Mouse (Mus musculus): ENCODE measurements around the gene Nr2f2.

Nr2f2 gene

DNA sequence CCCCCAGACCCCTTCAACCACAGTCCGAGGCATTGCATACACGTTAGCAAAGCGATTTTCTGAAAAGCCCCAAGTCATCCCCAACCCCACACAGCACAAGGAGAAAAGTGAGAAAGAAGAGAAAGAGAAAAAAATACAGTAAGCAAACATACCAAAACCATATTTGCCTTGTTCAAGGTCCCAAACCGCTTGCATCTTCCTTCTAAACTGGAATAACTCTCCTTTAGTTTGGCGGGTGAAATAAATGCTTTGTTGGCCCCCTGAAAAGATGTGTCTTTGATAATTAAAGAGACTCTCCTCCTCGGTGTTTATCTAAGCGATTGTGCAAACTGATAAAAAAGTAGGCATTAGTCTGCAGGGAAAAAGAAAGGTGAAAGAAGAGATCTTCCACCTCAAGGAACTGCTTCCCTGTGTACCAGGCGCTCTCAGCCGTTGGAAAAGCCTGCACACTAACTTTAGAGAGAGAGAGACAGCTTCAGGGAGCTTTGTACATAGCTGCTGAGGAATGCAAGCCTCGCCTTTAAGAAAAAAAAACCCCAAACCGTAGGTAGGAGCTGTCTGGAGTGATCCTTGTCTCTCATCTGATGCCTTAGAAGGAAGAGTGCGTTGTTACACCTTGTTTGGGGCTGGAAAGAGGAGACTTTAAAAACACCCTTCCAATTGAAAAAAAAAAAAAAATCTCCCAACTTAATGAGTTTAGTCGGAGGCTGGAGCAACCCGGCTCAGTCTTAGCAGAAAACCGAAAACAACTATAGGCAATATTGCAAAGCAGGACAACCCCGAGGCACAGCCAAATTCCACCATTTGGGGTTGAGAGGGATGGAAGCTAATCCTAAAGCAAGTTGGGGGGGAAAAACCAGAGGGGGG lies at the start of gene Nr2f2:
TSS of gene Nr2f2 (minus strand) at position 795 of the 867 bp plus-strand sequence.
- no peak for DNase-seq (ENCODE audit: low spot score)

GRCm38 (mm10) chr7:70414461-70414860 lies 47.9 kb upstream of the Nr2f2 start:
- DNase-seq (ENCODE audit: low spot score), result no peak

- no peak for DNase-seq (ENCODE audit: low spot score)
Observed at GRCm38 (mm10) chr7:70413646-70414045, 47.1 kb upstream of the Nr2f2 start.

- DNase-seq (ENCODE audit: low spot score), result no peak
Observed at GRCm38 (mm10) chr7:70412900-70413299, 46.4 kb upstream of the Nr2f2 start.

DNA sequence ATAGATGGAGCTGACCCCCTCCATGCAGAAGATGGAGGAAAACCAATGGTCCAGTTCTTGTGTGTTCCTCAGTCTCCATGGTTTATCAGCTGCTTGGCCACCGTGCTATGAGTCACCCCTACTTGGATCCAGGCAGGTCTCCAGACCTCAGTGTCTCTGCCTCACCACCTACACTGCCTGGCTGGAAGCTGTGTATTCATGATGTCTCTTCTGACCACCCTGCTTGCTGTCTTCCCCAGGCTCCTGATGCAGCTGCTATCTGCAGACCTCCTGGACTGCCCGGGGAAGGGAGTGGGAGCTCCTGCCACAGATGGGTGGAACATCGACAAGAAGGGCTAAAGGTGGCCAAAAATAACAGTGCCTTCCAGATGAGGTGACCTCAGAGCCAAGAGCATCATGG lies 43.8 kb upstream of the Nr2f2 start:
- DNase-seq (ENCODE audit: low spot score), result no peak

DNA sequence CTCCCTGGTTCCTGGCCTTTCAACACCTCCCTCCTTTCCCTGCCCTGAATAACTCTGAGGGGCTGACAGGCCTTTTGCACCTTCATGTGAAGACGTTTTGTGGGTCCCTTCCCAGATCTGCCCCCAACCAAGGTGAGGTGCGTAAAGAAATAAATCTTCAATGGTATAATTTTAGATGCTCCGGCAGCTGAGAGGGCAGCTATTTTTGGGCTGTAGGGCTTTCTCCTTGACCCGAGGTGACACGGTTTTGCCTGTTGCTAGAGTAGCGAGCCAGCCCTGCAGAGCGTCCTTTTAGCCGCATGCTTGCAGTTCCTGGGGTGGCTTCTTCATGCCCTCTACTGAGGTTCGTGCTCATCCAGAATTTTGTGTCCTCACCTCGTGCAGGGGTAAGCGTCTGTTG lies 43.4 kb upstream of the Nr2f2 start:
- DNase-seq (ENCODE audit: low spot score), result no peak

DNA sequence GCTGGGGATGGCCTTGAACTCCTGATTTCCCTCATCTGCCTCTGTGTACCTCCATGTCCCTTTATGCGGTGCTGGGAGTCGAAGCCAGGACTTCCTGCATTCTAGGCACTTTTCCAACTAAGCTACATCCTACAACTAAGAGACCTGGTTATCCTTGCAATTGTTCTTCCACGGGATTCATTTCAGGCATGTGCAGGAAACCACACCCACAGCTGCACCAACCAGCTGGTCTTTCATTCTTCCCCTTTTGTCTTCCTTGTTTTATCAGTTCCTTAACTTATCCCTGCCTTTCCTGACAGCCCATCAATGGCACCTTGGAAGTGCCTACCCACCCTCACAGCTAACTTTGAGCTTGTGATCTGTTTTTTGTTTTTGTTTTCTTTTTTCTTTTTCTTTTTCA lies 42.3 kb upstream of the Nr2f2 start:
- no peak for DNase-seq (ENCODE audit: low spot score)

DNA sequence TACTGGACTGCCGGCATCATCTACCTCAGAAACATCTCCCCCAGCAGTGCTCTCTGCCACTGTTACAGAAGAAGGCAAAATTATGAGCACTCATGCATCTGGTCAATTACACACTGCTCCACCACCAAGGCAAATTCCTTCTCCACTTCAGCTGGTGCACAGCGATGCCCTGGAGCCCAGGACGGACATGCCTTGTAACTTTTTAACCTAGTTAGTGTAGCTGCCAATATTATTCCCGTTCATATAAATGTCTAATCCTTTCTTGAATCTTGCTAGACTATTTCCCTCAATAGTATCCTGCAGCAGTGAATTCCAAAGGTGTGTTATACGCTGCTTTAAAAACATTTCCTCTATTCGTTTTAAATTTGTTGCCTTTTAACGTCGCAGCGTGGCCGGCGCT lies 40.6 kb upstream of the Nr2f2 start:
- no peak for DNase-seq (ENCODE audit: low spot score)

GRCm38 (mm10) chr7:70406527-70406926 lies 40.0 kb upstream of the Nr2f2 start:
- DNase-seq (ENCODE audit: low spot score), result no peak

- no peak for DNase-seq (ENCODE audit: low spot score)
Observed at GRCm38 (mm10) chr7:70405466-70405865, 38.9 kb upstream of the Nr2f2 start.

- DNase-seq (ENCODE audit: low spot score), result no peak
Observed at GRCm38 (mm10) chr7:70382828-70383227, 16.3 kb upstream of the Nr2f2 start.

GRCm38 (mm10) chr7:70381409-70382244 lies 15.1 kb upstream of the Nr2f2 start:
- DNase-seq (ENCODE audit: low spot score), result no peak

GRCm38 (mm10) chr7:70380943-70381342 lies 14.4 kb upstream of the Nr2f2 start:
- DNase-seq (ENCODE audit: low spot score), result no peak

GRCm38 (mm10) chr7:70380246-70380645 lies 13.7 kb upstream of the Nr2f2 start:
- no peak for DNase-seq (ENCODE audit: low spot score)

DNA sequence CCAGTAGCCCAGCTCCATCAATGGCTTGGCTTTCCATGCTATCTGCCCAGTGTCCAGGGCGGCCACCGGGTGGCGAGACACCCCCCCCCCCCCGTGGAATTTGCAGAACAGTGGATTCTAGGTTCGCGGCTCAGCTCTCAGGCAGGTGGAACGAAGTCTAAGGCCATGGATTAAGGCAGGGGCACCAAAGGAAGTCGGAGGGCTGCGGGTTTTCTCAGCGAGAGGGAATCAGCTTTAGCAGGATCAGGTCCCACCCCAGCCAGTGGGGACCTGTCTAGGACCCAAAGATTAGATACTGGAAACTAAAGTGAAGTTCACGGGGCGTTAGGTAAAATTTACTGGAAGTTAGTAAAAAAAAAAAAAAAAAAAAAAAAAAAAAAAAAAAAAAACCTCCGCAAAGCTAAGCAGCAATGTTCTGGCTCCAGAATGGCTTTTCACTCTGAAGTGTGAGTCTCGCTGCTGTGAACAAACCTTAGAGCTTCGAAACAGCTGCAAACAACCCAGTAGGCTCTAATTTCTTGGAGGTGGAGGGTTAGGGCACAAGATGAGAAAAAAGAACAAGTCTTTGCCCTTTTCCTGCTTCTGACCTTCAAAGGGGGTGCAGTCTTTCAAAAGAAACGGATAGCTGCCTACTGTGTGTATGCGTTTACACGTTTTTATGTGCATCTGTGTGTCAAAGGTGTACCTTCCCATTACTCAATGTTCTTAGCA lies 4.2 kb upstream of the Nr2f2 start:
- no peak for DNase-seq (ENCODE audit: low spot score)

DNA sequence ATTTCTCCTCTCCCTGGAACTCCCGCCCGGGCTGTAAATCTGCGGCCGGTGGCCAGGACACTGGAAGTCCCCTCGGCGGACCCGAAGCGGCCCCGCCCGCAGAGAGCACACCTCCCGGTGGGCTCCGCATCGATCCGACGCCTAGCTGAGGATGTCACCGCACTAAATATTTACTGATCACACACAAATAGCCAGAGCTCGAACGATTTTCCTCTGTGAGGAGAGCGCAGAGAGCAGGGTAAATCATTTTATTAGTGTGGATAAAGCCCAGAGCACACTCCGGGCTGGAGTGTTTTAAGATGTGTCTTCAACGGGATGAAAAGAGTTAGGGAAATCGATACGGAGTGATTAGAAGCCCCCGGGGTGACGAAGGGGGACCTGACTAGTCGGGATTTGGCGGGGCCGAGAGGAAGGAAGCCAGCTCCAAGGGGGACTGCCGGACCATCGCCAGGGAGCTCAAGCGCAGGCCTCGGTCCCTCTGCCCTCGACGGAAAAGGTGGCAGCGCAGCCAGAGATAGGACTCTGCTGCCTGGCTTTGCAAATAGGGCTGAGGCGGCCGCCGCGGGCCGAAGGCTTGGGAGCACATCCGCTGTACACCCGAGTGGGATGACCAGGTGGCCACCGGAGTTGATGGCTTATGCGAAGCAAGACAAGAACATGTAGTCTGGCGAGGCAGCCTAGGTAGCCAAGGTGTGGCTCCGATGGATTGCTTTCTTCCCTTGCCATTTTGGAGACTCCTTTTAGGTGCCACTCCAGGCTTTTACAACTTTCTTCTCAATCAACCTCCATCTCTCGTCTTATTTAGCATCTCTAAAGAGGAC lies 3.4 kb upstream of the Nr2f2 start:
- no peak for DNase-seq (ENCODE audit: low spot score)

DNA sequence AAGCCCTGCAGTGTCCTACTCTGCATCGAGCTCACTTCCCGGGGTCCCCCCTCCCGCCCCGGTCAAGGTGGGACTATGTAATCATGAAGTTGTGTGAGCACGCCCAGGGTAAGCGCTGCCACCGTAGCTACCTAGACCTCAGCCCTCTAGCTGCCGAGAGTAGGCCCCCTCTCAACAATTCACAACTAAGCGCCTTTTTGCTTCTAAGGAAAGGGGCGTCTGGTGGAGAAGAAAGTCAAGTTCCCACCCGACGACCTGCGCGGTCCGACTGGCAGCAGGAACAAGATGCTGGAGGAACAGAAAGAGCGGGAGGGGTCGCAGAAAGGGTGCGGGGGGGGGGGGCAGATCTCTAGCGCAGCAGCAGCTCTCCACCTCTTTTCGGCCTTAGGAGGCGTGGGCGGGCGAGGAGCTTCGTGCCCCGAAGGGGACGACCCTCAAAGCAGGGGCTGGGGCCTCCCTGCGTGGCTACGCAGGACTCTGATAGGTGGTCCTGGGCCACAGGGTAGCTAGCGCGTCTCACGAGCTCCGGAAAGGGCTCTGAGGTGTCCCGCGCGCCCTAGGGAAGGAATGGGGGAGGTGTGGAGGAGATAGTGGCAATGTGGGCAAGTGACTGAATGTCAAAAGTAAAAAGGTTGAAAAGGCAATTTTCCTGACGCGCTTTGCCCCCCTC lies 2.7 kb upstream of the Nr2f2 start:
- no peak for DNase-seq (ENCODE audit: low spot score)

GRCm38 (mm10) chr7:70368751-70369060 lies 2.2 kb upstream of the Nr2f2 start:
- DNase-seq (ENCODE audit: low spot score), result no peak

DNA sequence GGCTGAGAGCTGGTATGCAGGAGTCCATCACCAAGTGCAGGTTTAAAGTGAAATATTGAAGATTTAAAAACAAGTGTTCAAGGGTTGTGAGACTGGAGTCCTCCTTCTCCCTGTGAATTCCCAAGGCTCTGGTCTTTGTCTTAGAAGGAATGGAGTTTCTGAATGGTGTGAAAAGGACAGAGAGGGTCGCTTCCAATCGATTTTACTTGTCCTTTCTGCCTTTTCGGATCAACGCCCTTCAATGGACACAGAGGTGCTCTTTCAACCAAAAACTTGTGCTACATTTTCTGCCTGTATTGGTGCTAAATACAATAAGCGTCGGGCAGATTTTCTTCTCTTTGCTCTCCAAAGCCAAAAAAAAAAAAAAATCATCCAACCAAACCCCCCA lies 1.7 kb upstream of the Nr2f2 start:
- DNase-seq (ENCODE audit: low spot score), result no peak

- no peak for DNase-seq (ENCODE audit: low spot score)
Observed at GRCm38 (mm10) chr7:70367591-70368267, 1.2 kb upstream of the Nr2f2 start.

- DNase-seq (ENCODE audit: low spot score), result no peak
Observed at GRCm38 (mm10) chr7:70366808-70367095, 217 bp upstream of the Nr2f2 start.
